Mouse (Mus musculus) erythroid progenitor cell, adult 5-6 weeks (primary cell): ENCODE results near the gene Prss3. TPM values are rescaled to one million over a fixed set of nuclear protein-coding genes. Genes with fewer than 3 reads are reported as not detected.
"Not testable (repeated sequence)": the region's sequence is repeated elsewhere in the genome, so short reads cannot be mapped to it uniquely, and the experiment has no call there.

Source experiments
- ATAC-seq: replicated peaks from 2 replicates; pipeline ENCODE4 v1.8.0; 2016; ENCODE audit warnings: moderate number of reproducible peaks, mild to moderate bottlenecking, moderate TSS enrichment, inconsistent platforms; ENCODE audit not compliant: poor library complexity, low FRiP score, severe bottlenecking
- total RNA-seq, 2 experiments: library from RNA; stranded (forward) in 1 of 2; stranded (reverse) in 1 of 2; fragments of 150-400 nt in 1 of 2; fragments of 186-747, 209-891 nt in 1 of 2; gene quantifications; 2 replicates each; pipeline versions ENCODE4 v1.2.3 to v1.2.4; 2015 to 2017; ENCODE audit warnings: low replicate concordance in 2 of 2

Prss3 gene
- total RNA-seq (2015; ENCODE audit: low replicate concordance) (not detected in 2 replicates), total RNA-seq (2017; ENCODE audit: low replicate concordance) (not detected in 2 replicates)

DNA sequence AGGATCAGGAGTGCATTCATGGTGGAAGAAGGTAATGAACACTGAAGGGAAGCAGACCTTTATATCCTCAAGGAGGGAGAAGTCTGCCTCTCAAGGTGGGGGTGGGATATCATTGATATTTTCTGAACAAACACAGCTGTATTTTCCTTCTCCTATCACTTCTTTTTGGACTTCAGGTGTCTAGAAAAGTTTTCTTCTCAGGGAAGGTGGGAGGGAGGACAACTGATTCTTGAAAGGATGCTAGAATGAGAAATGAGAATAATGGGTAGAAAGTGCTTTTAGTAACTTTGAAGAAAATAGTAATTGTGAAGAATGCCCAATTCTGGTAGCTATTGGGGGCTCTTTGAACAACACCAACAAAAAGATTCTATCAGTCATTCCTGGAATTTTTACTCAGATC lies at the start of gene Prss3:
Gene Prss3, minus strand, starts transcription at position 101 of the 400 bp plus-strand sequence.
- ATAC-seq = not testable (repeated sequence)

DNA sequence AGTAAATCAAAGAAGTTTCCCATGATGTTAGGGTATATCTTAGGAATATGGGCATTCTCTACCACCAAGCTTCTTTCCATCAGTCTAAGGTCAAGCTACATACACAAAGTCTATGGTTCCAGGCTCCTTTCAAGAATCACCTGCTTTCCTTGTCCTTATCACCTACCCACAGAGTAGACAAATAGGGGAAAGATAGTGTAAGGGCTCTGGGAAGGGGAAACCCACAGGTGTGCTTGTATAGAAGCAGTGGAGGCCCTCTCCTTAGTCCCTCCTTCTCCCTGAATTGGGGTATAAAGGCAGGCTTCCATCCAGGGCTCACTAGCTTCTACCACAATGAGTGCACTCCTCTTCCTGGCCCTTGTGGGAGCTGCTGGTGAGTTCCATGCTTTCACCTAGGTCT lies 14.6 kb upstream of the Prss3 start, which contains the start of gene Gm5771:
Gene Gm5771, plus strand, starts transcription at position 301 of the 400 bp plus-strand sequence.
- ATAC-seq = not testable (repeated sequence)

DNA sequence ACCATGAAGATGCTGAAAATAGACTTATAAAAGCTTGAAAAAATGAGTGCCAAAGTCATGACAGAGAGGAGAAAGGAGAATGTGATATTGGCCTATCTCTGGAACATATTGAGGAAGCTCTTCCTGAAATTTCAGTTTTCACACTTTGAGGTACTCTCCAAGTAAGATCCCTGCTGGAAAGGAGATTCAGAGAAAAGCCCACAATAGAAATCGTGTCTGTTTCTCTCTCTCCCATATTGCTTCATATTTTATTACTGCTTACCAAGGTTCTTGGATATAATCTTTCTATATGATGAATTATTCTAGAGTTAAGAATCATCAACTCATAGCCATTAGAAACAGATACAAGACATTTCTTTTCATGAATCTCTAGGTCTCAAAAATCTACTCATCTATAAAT lies 14.2 kb upstream of the Prss3 start:
- ATAC-seq = not testable (repeated sequence)

DNA sequence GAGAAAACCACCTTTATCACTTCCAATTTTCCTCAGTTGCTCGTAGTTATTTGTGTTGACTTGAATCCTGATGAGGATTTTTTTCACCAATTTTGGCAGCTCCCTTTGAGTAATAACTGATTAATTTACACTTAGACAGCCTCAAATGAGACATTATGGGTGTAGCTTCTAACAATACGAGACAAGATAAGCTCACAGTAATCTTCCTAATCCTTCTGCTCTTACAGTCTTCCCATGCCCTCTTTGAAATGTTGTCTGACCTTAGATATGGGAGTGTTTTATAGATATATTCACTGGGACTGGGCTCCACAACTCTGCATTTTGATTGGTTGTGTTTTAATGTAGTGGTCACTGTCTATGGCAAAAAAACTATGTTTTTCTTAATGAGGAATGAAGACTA lies 9.3 kb upstream of the Prss3 start:
- ATAC-seq = no peak

DNA sequence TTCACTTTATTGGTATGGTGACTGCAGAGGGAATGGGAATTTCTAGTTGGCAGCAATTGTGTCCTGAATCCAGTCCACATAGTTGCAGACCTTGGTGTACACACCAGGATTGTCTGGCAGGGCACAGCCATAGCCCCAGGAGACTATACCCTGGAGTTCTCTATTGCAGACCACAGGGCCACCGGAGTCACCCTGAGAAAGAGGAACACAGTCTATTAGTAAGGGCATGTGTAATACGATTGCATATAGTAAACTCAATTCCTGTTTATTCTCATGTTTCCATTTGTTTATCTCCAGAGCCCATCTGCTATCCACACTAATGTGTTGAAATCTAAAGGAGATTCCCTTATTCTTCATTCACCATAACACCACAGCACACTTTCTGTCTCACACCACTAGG lies 3.7 kb downstream of the Prss3 start:
- not testable (repeated sequence) for ATAC-seq

DNA sequence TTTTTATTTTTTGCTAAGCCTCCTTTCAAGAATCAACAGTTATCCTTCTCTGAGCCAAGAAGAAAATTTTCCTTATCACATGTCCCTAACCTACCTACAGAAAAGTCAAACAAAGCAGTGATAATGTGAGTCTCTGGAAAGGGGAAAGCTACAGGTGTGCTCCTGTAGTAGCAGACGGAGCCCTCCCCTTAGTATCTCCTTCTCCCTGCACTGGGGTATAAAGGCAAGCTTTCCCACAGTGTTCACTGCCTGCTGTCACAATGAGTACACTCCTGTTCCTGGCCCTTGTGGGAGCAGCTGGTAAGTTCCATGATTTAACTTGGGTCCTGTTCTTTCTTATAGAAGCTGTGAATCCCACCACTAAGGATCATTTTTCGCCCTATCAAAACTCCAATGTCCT lies 23.5 kb downstream of the Prss3 start, which contains the start of gene Try10:
Gene Try10, plus strand, starts transcription at position 174 of the 400 bp plus-strand sequence.
- no peak for ATAC-seq

Other genes with a start within 250 kb of the Prss3 start
- not detected in 2 replicates for gene Try4, start 75.4 kb downstream of the Prss3 start, total RNA-seq (2015; ENCODE audit: low replicate concordance)
- gene Try4, start 75.4 kb downstream of the Prss3 start, total RNA-seq (2017; ENCODE audit: low replicate concordance) = not detected in 2 replicates
- gene Try5, start 60.8 kb downstream of the Prss3 start, total RNA-seq (2015; ENCODE audit: low replicate concordance) = not detected in 2 replicates
- gene Try5, start 60.8 kb downstream of the Prss3 start, total RNA-seq (2017; ENCODE audit: low replicate concordance) = not detected in 2 replicates
- not detected in 2 replicates for gene Try10, start 23.6 kb downstream of the Prss3 start, total RNA-seq (2015; ENCODE audit: low replicate concordance)
- gene Try10, start 23.6 kb downstream of the Prss3 start, total RNA-seq (2017; ENCODE audit: low replicate concordance) = not detected in 2 replicates
- gene Gm5771, start 14.7 kb upstream of the Prss3 start, total RNA-seq (2015; ENCODE audit: low replicate concordance) = not detected in 2 replicates
- not detected in 2 replicates for gene Gm5771, start 14.7 kb upstream of the Prss3 start, total RNA-seq (2017; ENCODE audit: low replicate concordance)
- not detected in 2 replicates for gene Gm10334, start 68.5 kb upstream of the Prss3 start, total RNA-seq (2015; ENCODE audit: low replicate concordance)
- gene Gm10334, start 68.5 kb upstream of the Prss3 start, total RNA-seq (2017; ENCODE audit: low replicate concordance) = not detected in 2 replicates
- gene Prss1, start 81.3 kb upstream of the Prss3 start, total RNA-seq (2015; ENCODE audit: low replicate concordance) = not detected in 2 replicates
- gene Prss1, start 81.3 kb upstream of the Prss3 start, total RNA-seq (2017; ENCODE audit: low replicate concordance) = not detected in 2 replicates
- not detected in 2 replicates for gene Prss2, start 144.1 kb upstream of the Prss3 start, total RNA-seq (2015; ENCODE audit: low replicate concordance)
- not detected in 2 replicates for gene Prss2, start 144.1 kb upstream of the Prss3 start, total RNA-seq (2017; ENCODE audit: low replicate concordance)
- gene Ephb6, start 227.8 kb upstream of the Prss3 start, total RNA-seq (2015; ENCODE audit: low replicate concordance) = not detected in 2 replicates
- gene Ephb6, start 227.8 kb upstream of the Prss3 start, total RNA-seq (2017; ENCODE audit: low replicate concordance) = not detected in 2 replicates